Mouse (Mus musculus) forebrain, embryonic 10.5 days (tissue): Measurements from ENCODE around the gene Kif9. TPM values are rescaled to one million over a fixed set of nuclear protein-coding genes. Genes with fewer than 3 reads are reported as not detected.

Experiments
- polyA plus RNA-seq: library from polyadenylated mRNA; unstranded; fragments of >200 nt; fragmentation: Nextera tagmentation; extraction: Ambion mirVana; gene quantifications from 2 replicates; pipeline ENCODE4 v1.2.1, GENCODE M21; 2016

Gene Kif9
- polyA plus RNA-seq, 1 experiment from 2014 or later: 1.1 TPM

Other genes with a start within 250 kb of the Kif9 start
- gene Cspg5, start 233.2 kb upstream of the Kif9 start, polyA plus RNA-seq: 5.4 and 6.3 TPM in 2 replicates
- gene Elp6, start 171.8 kb upstream of the Kif9 start, polyA plus RNA-seq: 43.7 and 47.2 TPM in 2 replicates
- 44.1 and 45.4 TPM in 2 replicates for gene Scap, start 143.7 kb upstream of the Kif9 start, polyA plus RNA-seq
- 15.1 and 15.2 TPM in 2 replicates for gene Ptpn23, start 68.7 kb upstream of the Kif9 start, polyA plus RNA-seq
- not detected in 2 replicates for gene Ngp, start 57.2 kb upstream of the Kif9 start, polyA plus RNA-seq
- 8.2 TPM in 2 replicates for gene Klhl18, start 264 bp upstream of the Kif9 start, polyA plus RNA-seq
- 35.3 and 38.0 TPM in 2 replicates for gene Setd2, start 55.6 kb downstream of the Kif9 start, polyA plus RNA-seq
- 36.3 and 36.4 TPM in 2 replicates for gene Nradd, start 147.5 kb downstream of the Kif9 start, polyA plus RNA-seq
- gene Nbeal2, start 177.2 kb downstream of the Kif9 start, polyA plus RNA-seq: 1.4 and 2.0 TPM in 2 replicates
- gene Ccdc12, start 179.5 kb downstream of the Kif9 start, polyA plus RNA-seq: 178 and 183 TPM in 2 replicates